Mouse (Mus musculus) cerebellum, adult 2 months (tissue): Measurements from ENCODE around the gene Adamtsl3. TPM values are rescaled to one million over a fixed set of nuclear protein-coding genes. Genes with fewer than 3 reads are reported as not detected.
A peak's percentile ranks its signal among the peaks of the same experiment; 100 is the strongest.

Experiments
- DNase-seq, 2 experiments: peaks; one replicate each; pipeline ENCODE4 v3.0.0; 2021
- H3K27ac ChIP-seq: fragments of 200-500 bp; 2 replicates; pipeline ENCODE4 v1.5.1; 2012; ENCODE audit warnings: low read length, control low read depth, inconsistent platforms; ENCODE audit not compliant: insufficient read depth
- H3K27me3 ChIP-seq: fragments of 200-500 bp; 2 replicates; pipeline ENCODE4 v1.6.1; 2012; ENCODE audit warnings: inconsistent platforms, mild to moderate bottlenecking, low read length, moderate library complexity; ENCODE audit not compliant: control insufficient read depth, insufficient read depth
- H3K4me1 ChIP-seq: fragments of 200-500 bp; 2 replicates; pipeline ENCODE4 v1.6.1; 2011; ENCODE audit warnings: low read length; ENCODE audit not compliant: control insufficient read depth, insufficient read depth
- H3K4me3 ChIP-seq: fragments of 200-500 bp; replicated peaks from 2 replicates; pipeline ENCODE3; 2011; ENCODE audit warnings: mild to moderate bottlenecking, low read depth, low read length, control low read depth; ENCODE audit not compliant: insufficient read depth
- CTCF ChIP-seq: fragments of 200-500 bp; IDR thresholded peaks from 2 replicates; pipeline ENCODE4 v1.5.1; 2011; ENCODE audit warnings: low read depth, mild to moderate bottlenecking, control low read depth, low read length, moderate library complexity, borderline replicate concordance; ENCODE audit not compliant: insufficient read depth
- POLR2A ChIP-seq: fragments of 200-500 bp; IDR thresholded peaks from 2 replicates; pipeline ENCODE4 v1.6.1; 2011; ENCODE audit warnings: low read length, control low read depth, borderline replicate concordance; ENCODE audit not compliant: insufficient read depth
- WGBS: fragments of 180-500 bp; shearing (Covaris S2); methylation state at CpG from one replicate; pipeline ENCODE4 v1.1.7; 2018; 5-methylcytosine and 5-hydroxymethylcytosine counted together
- polyA plus RNA-seq: library from polyadenylated mRNA; depleted of rRNA; stranded (reverse); fragments of >200 nt; gene quantifications from 2 replicates; pipeline ENCODE4 v1.2.3, GENCODE M21; 2012; rRNA removed

Gene Adamtsl3
- polyA plus RNA-seq, 1 experiment: 0.72 TPM

- no peaks in the 10 kb centered on the region for H3K4me1 ChIP-seq
- WGBS: 27% methylated on average over 7 of the region's 7 CpGs
- H3K27ac ChIP-seq: no peak overlapping the region
- TF ChIP-seq POLR2A: no peak
- no peak for TF ChIP-seq CTCF
- no peaks in the 10 kb centered on the region for H3K27me3 ChIP-seq
- no peak overlapping the region for H3K4me3 ChIP-seq
- DNase-seq: no peak
These were observed 289.8 kb downstream of the Adamtsl3 start for GRCm38 (mm10) chr7:82625342-82625741.

- H3K4me1 ChIP-seq: no peaks in the 10 kb centered on the region; the same call in 1 of the 2 replicates
- H3K27me3 ChIP-seq: no peaks in the 10 kb centered on the region
- TF ChIP-seq POLR2A (no peak), CTCF (no peak)
- no peak overlapping the region for H3K4me3 ChIP-seq
- no peak overlapping the region for H3K27ac ChIP-seq
- no peak for DNase-seq
- WGBS: 88% methylated on average over 3 of the region's 3 CpGs
These were observed 311.7 kb downstream of the Adamtsl3 start for GRCm38 (mm10) chr7:82647183-82647582.

GRCm38 (mm10) chr7:82647909-82648308 is 312.4 kb downstream of the Adamtsl3 start:
- peak overlapping the region; percentile 73 for H3K4me3 ChIP-seq
- WGBS: 24% methylated on average over 4 of the region's 4 CpGs
- no peak overlapping the region for H3K27ac ChIP-seq
- H3K4me1 ChIP-seq: no peaks in the 10 kb centered on the region; the same call in 1 of the 2 replicates
- TF ChIP-seq POLR2A (no peak), CTCF (no peak)
- no peaks in the 10 kb centered on the region for H3K27me3 ChIP-seq
- DNase-seq: peak in 1 of 2 experiments; percentile 3

- WGBS: under 1% methylated on average over 46 of the region's 46 CpGs
- peak within 1 kb of the TSS; percentile 73 for H3K4me3 ChIP-seq
- H3K27me3 ChIP-seq: no peaks in the 10 kb centered on the region
- no peak within 1 kb of the TSS for H3K27ac ChIP-seq
- peak; percentile 94 to 95 for DNase-seq
- peak; percentile 51; the same call in 1 of the 2 replicates for TF ChIP-seq POLR2A
- no peak for TF ChIP-seq CTCF
- no peaks in the 10 kb centered on the region; the same call in 1 of the 2 replicates for H3K4me1 ChIP-seq
These were observed 313.0 kb downstream of the Adamtsl3 start, which contains the start of the genes Saxo2 and Efl1 for GRCm38 (mm10) chr7:82648353-82649080. Gene Saxo2, minus strand, starts transcription at chr7:82648528. Gene Efl1, plus strand, starts transcription at chr7:82648614.

DNA sequence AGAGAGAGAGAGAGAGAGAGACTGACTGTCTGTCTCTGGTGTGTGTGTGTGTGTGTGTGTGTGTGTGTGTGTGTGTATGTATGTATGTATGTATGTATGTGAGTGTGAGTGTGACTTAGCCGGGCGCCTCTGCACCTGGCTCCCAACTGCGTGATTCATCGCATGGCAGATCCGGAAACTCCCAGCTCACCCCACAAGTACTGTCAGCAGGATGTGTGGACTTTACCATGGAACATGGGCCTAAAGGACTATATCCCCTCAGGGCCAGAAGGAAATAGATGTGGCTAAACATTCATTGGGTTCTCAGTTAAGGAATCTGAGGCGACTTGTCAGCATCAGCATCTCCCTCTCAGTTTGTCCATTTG is 313.6 kb downstream of the Adamtsl3 start:
- H3K4me3 ChIP-seq: peak overlapping the region; percentile 73
- H3K27me3 ChIP-seq: no peaks in the 10 kb centered on the region
- H3K4me1 ChIP-seq: no peaks in the 10 kb centered on the region; the same call in 1 of the 2 replicates
- no peak for TF ChIP-seq CTCF
- no peak for TF ChIP-seq POLR2A
- 8% methylated on average over 6 of the region's 6 CpGs for WGBS
- no peak overlapping the region for H3K27ac ChIP-seq
- DNase-seq: peak in 1 of 2 experiments; percentile 11

Other genes with a start within 250 kb of the Adamtsl3 start
- gene Sh3gl3, start 161.9 kb upstream of the Adamtsl3 start, polyA plus RNA-seq: 24.1 and 28.4 TPM in 2 replicates